Mouse (Mus musculus) liver, embryonic 14.5 days (tissue): ENCODE results near the gene Tfpt.

Experiments used
- CTCF ChIP-seq: IDR thresholded peaks from 2 replicates; pipeline ENCODE4 v1.5.1; 2016; ENCODE audit warnings: antibody characterized with exemption, low read depth, control low read depth
- EP300 ChIP-seq: IDR thresholded peaks from 2 replicates; pipeline ENCODE4 v1.6.1; 2016; ENCODE audit warnings: antibody characterized with exemption, low read depth

- TF ChIP-seq CTCF = no peak
- TF ChIP-seq EP300 = no peak
These were observed 44.0 kb downstream of the Tfpt start for GRCm38 (mm10) chr7:3585763-3586162.
